Mouse (Mus musculus): ENCODE measurements around the gene Nlrx1. TPM values are rescaled to one million over a fixed set of nuclear protein-coding genes. Genes with fewer than 3 reads are reported as not detected.

Nlrx1 gene
- 0.07 TPM in 1 of 2 replicates, not detected in the other for polyA plus RNA-seq (2012)

DNA sequence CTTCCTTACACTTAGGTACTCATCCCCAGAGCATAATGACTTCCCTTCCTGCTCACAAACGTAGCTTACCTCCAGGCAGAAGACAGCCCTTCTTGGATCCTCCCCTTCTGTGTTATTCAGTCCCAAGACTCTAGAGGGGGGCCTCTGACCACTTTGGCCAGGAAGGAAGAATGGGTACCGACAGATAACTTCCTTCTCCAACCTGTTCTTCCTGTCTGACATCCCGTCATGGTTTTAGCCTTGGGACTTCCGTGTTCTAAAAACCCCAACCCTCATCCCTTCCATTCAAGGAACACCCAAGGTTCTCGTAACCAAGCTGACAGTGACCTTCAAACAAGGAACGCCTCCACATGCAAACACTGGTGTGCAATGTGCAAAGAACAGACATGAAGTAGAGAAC lies at the start of gene Nlrx1:
Gene Nlrx1, minus strand, starts transcription at position 168 of the 400 bp plus-strand sequence.
- peaks cover 3% of the 10 kb centered on the region; the same call in 1 of the 2 replicates for H3K9me3 ChIP-seq (ENCODE audit: control insufficient read depth, low read length)
- H3K4me3 ChIP-seq (replicated peaks), result peak within 1 kb of the TSS; percentile 71
- peaks cover 25% of the 10 kb centered on the region for H3K4me1 ChIP-seq (ENCODE audit: control insufficient read depth)
- peaks cover 31% of the 10 kb centered on the region for H3K36me3 ChIP-seq (ENCODE audit: control insufficient read depth)
- 0 out of 2 replicates have a peak, but pooled peaks cover 3% of the 10 kb centered on the region for H3K27me3 ChIP-seq (ENCODE audit: control insufficient read depth)
- TF ChIP-seq TAL1 (IDR thresholded peaks at IDR 0.05; ENCODE audit: low read length) (no peak), GATA1 (IDR thresholded peaks at IDR 0.05; ENCODE audit: low read length) (no peak)

DNA sequence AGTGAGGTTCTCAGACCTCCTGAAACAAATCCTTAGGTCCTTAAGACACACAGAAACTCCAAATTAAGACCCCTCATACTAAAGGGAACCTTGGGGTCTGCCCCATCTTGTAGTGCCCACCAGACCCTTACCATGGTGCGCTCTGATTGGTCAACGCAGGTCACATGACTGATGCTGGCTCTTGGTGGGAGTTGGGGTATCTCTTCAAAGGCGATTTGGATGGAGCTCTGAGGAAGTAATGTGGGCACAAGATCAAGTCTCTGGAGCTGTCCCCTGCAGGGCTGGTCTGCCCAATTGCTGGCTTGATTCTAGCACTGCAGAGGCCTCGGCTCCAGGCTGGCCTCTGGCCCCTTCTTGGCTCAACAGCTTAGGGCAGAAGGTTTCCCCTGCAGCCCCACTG lies 49.1 kb upstream of the Nlrx1 start:
- H3K36me3 ChIP-seq (ENCODE audit: control insufficient read depth), result peaks cover 64% of the 10 kb centered on the region
- H3K9me3 ChIP-seq (ENCODE audit: control insufficient read depth, low read length), result no peaks in the 10 kb centered on the region
- no peaks in the 10 kb centered on the region for H3K27me3 ChIP-seq (ENCODE audit: control insufficient read depth)
- TF ChIP-seq GATA1 (IDR thresholded peaks at IDR 0.05; ENCODE audit: low read length) (no peak), TAL1 (IDR thresholded peaks at IDR 0.05; ENCODE audit: low read length) (no peak)
- H3K4me3 ChIP-seq (replicated peaks), result peak overlapping the region; percentile 90
- peaks cover 60% of the 10 kb centered on the region for H3K4me1 ChIP-seq (ENCODE audit: control insufficient read depth)

GRCm38 (mm10) chr9:44314910-44315309 lies 46.5 kb upstream of the Nlrx1 start:
- peaks cover 88% of the 10 kb centered on the region for H3K36me3 ChIP-seq (ENCODE audit: control insufficient read depth)
- TF ChIP-seq GATA1 (IDR thresholded peaks at IDR 0.05; ENCODE audit: low read length) (no peak), TAL1 (IDR thresholded peaks at IDR 0.05; ENCODE audit: low read length) (no peak)
- peaks cover 52% of the 10 kb centered on the region for H3K4me1 ChIP-seq (ENCODE audit: control insufficient read depth)
- H3K27me3 ChIP-seq (ENCODE audit: control insufficient read depth), result no peaks in the 10 kb centered on the region
- no peaks in the 10 kb centered on the region for H3K9me3 ChIP-seq (ENCODE audit: control insufficient read depth, low read length)
- no peak overlapping the region for H3K4me3 ChIP-seq (replicated peaks)

GRCm38 (mm10) chr9:44314257-44314547 lies 45.8 kb upstream of the Nlrx1 start:
- TF ChIP-seq TAL1 (IDR thresholded peaks at IDR 0.05; ENCODE audit: low read length), result no peak
- TF ChIP-seq GATA1 (IDR thresholded peaks at IDR 0.05; ENCODE audit: low read length), result no peak
- Histone ChIP-seq H3K9me3 (ENCODE audit: control insufficient read depth, low read length) (no peaks in the 10 kb centered on the region), H3K27me3 (ENCODE audit: control insufficient read depth) (no peaks in the 10 kb centered on the region), H3K4me1 (ENCODE audit: control insufficient read depth) (peaks cover 52% of the 10 kb centered on the region), H3K36me3 (ENCODE audit: control insufficient read depth) (peaks cover 95% of the 10 kb centered on the region), H3K4me3 (replicated peaks) (no peak overlapping the region)

- Histone ChIP-seq H3K9me3 (ENCODE audit: control insufficient read depth, low read length) (no peaks in the 10 kb centered on the region), H3K4me3 (replicated peaks) (no peak overlapping the region), H3K4me1 (ENCODE audit: control insufficient read depth) (peaks cover 46% of the 10 kb centered on the region), H3K27me3 (ENCODE audit: control insufficient read depth) (no peaks in the 10 kb centered on the region), H3K36me3 (ENCODE audit: control insufficient read depth) (peaks cover 98% of the 10 kb centered on the region)
- TF ChIP-seq TAL1 (IDR thresholded peaks at IDR 0.05; ENCODE audit: low read length), result no peak
- no peak for TF ChIP-seq GATA1 (IDR thresholded peaks at IDR 0.05; ENCODE audit: low read length)
Observed at GRCm38 (mm10) chr9:44313476-44314256, 45.3 kb upstream of the Nlrx1 start.

- Histone ChIP-seq H3K9me3 (ENCODE audit: control insufficient read depth, low read length) (no peaks in the 10 kb centered on the region), H3K4me3 (replicated peaks) (no peak overlapping the region), H3K36me3 (ENCODE audit: control insufficient read depth) (peaks cover 84% of the 10 kb centered on the region), H3K27me3 (ENCODE audit: control insufficient read depth) (no peaks in the 10 kb centered on the region), H3K4me1 (ENCODE audit: control insufficient read depth) (peaks cover 34% of the 10 kb centered on the region)
- TF ChIP-seq GATA1 (IDR thresholded peaks at IDR 0.05; ENCODE audit: low read length) (no peak), TAL1 (IDR thresholded peaks at IDR 0.05; ENCODE audit: low read length) (no peak)
Observed at GRCm38 (mm10) chr9:44311136-44312134, 43.0 kb upstream of the Nlrx1 start.

DNA sequence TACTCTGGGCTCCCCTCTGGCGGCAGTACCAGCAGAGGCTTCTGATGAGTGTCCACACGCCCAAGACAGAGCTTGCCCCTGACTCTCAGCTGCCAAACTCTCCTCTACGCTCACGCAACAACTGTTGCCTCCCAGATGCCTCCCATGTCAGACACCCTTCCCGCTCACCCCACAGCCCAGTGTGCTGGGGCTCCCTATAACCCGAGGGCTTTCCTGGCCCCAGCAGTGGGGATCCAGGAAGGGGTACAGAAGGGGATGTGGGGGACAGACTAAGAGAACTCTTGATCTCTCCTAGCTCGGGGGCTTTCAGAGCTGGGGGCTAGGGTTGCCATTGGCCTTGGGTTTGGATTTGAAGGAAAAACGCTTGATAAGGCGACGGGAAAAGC lies 42.3 kb upstream of the Nlrx1 start:
- TF ChIP-seq TAL1 (IDR thresholded peaks at IDR 0.05; ENCODE audit: low read length) (no peak), GATA1 (IDR thresholded peaks at IDR 0.05; ENCODE audit: low read length) (no peak)
- Histone ChIP-seq H3K27me3 (ENCODE audit: control insufficient read depth) (no peaks in the 10 kb centered on the region), H3K4me1 (ENCODE audit: control insufficient read depth) (peaks cover 37% of the 10 kb centered on the region), H3K36me3 (ENCODE audit: control insufficient read depth) (peaks cover 77% of the 10 kb centered on the region), H3K4me3 (replicated peaks) (no peak overlapping the region), H3K9me3 (ENCODE audit: control insufficient read depth, low read length) (no peaks in the 10 kb centered on the region)

- Histone ChIP-seq H3K9me3 (ENCODE audit: control insufficient read depth, low read length) (no peaks in the 10 kb centered on the region), H3K36me3 (ENCODE audit: control insufficient read depth) (peaks cover 67% of the 10 kb centered on the region), H3K27me3 (ENCODE audit: control insufficient read depth) (no peaks in the 10 kb centered on the region), H3K4me1 (ENCODE audit: control insufficient read depth) (peaks cover 38% of the 10 kb centered on the region), H3K4me3 (replicated peaks) (no peak overlapping the region)
- TF ChIP-seq TAL1 (IDR thresholded peaks at IDR 0.05; ENCODE audit: low read length), result no peak
- TF ChIP-seq GATA1 (IDR thresholded peaks at IDR 0.05; ENCODE audit: low read length), result no peak
Observed at GRCm38 (mm10) chr9:44309756-44310155, 41.4 kb upstream of the Nlrx1 start.

DNA sequence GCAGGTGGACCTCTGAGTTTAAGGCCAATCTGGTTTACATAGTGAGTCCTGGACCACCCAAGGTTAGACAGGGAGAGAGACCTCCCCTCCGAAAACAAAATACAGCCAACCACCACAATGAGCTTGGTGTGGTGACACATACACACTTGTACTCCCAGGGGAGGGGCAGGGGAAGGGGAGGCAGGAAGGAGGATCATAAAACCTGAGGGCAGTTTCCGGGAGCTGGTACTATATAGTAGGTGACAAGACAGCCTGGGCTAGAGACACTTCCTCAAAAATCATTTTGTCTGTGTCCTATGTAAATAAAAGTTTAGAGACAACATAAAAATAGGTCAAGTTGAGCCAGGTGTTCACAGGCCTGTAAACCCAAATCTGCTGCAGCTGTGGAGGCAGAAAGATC lies 38.8 kb upstream of the Nlrx1 start:
- Histone ChIP-seq H3K4me3 (replicated peaks) (no peak overlapping the region), H3K4me1 (ENCODE audit: control insufficient read depth) (peaks cover 52% of the 10 kb centered on the region), H3K9me3 (ENCODE audit: control insufficient read depth, low read length) (no peaks in the 10 kb centered on the region), H3K36me3 (ENCODE audit: control insufficient read depth) (peaks cover 63% of the 10 kb centered on the region), H3K27me3 (ENCODE audit: control insufficient read depth) (no peaks in the 10 kb centered on the region)
- no peak for TF ChIP-seq TAL1 (IDR thresholded peaks at IDR 0.05; ENCODE audit: low read length)
- TF ChIP-seq GATA1 (IDR thresholded peaks at IDR 0.05; ENCODE audit: low read length), result no peak

All from erythroblast, embryonic 14.5 days (primary cell).